Mouse (Mus musculus) spleen, adult 2 months (tissue): ENCODE data around the gene Tsacc.

Experiments used
- CTCF ChIP-seq: fragments of 200-500 bp; IDR thresholded peaks from 2 replicates; pipeline ENCODE4 v1.5.1; 2011; ENCODE audit warnings: mild to moderate bottlenecking, inconsistent platforms; ENCODE audit not compliant: insufficient read depth, insufficient read length, insufficient replicate concordance; ENCODE audit errors: extremely low read depth
- POLR2A ChIP-seq: fragments of 200-500 bp; IDR thresholded peaks from 2 replicates; pipeline ENCODE4 v1.6.1; 2011; ENCODE audit warnings: low read depth, low read length, inconsistent platforms

DNA sequence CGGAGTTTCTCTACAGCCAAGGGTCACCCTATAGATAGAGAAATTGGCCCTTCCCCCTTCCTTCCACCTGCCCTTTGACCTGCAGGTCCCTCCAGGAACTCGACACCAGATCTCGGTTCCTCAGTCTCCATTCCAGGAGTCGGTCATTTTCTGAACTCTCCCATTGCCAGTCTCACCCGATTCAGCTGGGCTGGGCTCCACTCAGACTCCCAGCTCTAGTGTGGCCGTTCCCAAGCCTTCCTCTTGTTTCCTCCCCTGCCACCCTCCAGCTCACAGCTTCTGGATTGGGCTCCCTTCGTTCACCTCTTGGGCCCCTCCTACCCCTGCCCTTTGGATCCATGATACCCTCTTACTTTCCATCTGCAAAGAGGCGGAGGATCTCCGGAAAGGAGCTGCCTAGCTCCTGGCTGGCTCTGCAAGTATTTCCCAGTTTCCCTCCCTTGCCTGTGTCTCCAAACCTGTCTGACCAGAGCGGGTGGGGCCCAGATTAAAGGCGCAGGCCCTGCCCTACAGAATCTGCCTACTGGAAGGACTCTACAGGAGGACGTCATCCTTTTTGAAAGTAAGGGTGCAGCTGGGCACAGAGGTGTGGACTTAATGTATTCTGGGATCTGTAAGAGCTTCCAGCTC is 37.3 kb upstream of the Tsacc start:
- TF ChIP-seq CTCF (no peak), POLR2A (no peak)
